Mouse (Mus musculus): Measurements from ENCODE around the gene C730034F03Rik. TPM values are rescaled to one million over a fixed set of nuclear protein-coding genes. Genes with fewer than 3 reads are reported as not detected.

The C730034F03Rik gene
- total and polyA plus RNA-seq, 2 experiments from 2014 or later: 0.90 to 2.3 TPM

- Histone ChIP-seq H3K36me3 (ENCODE audit: insufficient read depth) (no peaks in the 10 kb centered on the region), H3K9ac (no peak overlapping the region), H3K27me3 (ENCODE audit: insufficient read depth, low read length) (no peaks in the 10 kb centered on the region), H3K27ac (ENCODE audit: low read depth, low read length) (no peak overlapping the region), H3K4me1 (ENCODE audit: insufficient read depth) (no peaks in the 10 kb centered on the region), H3K4me3 (ENCODE audit: low read depth, low read length) (no peak overlapping the region), H3K4me2 (ENCODE audit: low read depth) (no peak overlapping the region), H3K9me3 (ENCODE audit: low read length) (no peaks in the 10 kb centered on the region)
- no peak for TF ChIP-seq CTCF (IDR thresholded peaks at IDR 0.05; ENCODE audit: low read depth)
- ATAC-seq (no peak), DNase-seq (no peak)
- WGBS: 94% methylated on average over 1 of the region's 1 CpGs
These were observed 26.9 kb upstream of the C730034F03Rik start for GRCm38 (mm10) chr15:89402471-89402870.

DNA sequence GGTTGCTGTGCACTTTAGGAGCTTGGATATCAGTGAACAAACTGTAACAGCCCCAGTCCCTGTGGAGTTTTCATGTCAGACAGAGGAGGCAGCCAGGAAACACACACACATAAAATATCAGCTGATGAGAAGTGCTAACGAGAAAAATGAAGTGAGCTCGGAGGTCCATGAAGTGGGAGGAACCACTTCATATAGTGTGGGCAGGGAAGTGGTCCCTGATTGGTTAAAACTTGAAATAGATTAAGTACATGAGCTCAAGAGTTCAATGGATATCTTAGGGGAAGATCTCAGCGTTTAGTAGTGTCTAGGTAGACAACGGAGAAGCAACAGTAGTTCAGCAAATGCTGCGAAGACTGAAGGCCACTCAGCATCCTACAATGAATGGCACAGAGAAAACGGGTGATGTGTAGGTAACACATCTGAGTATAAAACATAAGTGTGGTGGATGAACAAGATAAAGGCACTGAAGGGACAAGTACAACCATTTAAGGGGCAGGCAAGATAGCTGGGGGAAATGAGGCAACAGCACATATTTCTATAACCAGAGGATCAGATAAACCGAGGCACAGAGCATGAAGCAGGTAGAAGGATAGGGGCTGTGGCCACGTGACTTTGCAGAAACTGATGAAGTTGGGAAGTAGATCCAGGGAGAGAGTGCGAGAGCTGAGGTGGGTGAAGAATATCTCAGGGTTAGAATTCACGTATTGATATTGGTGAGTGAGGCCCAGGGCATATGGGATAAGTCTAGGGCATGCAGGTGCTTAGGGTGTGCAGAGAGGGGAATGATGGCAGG is 24.4 kb upstream of the C730034F03Rik start:
- no peak overlapping the region for H3K4me2 ChIP-seq (ENCODE audit: low read depth)
- H3K36me3 ChIP-seq (ENCODE audit: insufficient read depth): no peaks in the 10 kb centered on the region
- WGBS: 82% methylated on average over 10 of the region's 10 CpGs
- ATAC-seq: no peak
- no peaks in the 10 kb centered on the region for H3K27me3 ChIP-seq (ENCODE audit: insufficient read depth, low read length)
- H3K4me3 ChIP-seq (ENCODE audit: low read depth, low read length): no peak overlapping the region
- no peak for DNase-seq
- H3K9ac ChIP-seq: no peak overlapping the region
- no peaks in the 10 kb centered on the region for H3K4me1 ChIP-seq (ENCODE audit: insufficient read depth)
- H3K9me3 ChIP-seq (ENCODE audit: low read length): peaks cover 5% of the 10 kb centered on the region; the same call in 1 of the 2 replicates
- TF ChIP-seq CTCF (IDR thresholded peaks at IDR 0.05; ENCODE audit: low read depth): no peak
- H3K27ac ChIP-seq (ENCODE audit: low read depth, low read length): no peak overlapping the region

DNA sequence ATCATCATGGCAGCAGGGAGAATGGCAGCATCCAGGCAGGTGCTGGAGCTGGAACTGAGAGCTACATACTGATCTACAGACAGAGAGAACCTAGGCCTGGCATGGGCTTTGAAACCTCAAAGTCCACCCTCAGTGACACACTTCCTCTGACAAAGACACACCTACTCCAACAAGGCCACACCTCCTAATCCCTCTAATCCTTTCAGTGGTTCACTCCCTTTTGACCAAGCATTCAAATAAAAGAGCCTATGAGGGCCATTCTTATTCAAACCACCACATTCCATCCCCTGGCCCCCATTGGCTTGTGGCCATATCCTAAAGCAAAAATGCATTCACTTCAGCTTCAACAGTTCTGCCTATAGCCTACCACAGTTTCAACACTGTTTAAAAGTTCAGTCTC is 22.7 kb upstream of the C730034F03Rik start:
- no peaks in the 10 kb centered on the region for H3K4me1 ChIP-seq (ENCODE audit: insufficient read depth)
- no peak overlapping the region for H3K4me2 ChIP-seq (ENCODE audit: low read depth)
- H3K9me3 ChIP-seq (ENCODE audit: low read length): peaks cover 5% of the 10 kb centered on the region; the same call in 1 of the 2 replicates
- H3K4me3 ChIP-seq (ENCODE audit: low read depth, low read length): no peak overlapping the region
- no peaks in the 10 kb centered on the region for H3K36me3 ChIP-seq (ENCODE audit: insufficient read depth)
- H3K27me3 ChIP-seq (ENCODE audit: insufficient read depth, low read length): no peaks in the 10 kb centered on the region
- TF ChIP-seq CTCF (IDR thresholded peaks at IDR 0.05; ENCODE audit: low read depth): no peak
- no peak for DNase-seq
- H3K9ac ChIP-seq: no peak overlapping the region
- ATAC-seq: no peak
- no peak overlapping the region for H3K27ac ChIP-seq (ENCODE audit: low read depth, low read length)

DNA sequence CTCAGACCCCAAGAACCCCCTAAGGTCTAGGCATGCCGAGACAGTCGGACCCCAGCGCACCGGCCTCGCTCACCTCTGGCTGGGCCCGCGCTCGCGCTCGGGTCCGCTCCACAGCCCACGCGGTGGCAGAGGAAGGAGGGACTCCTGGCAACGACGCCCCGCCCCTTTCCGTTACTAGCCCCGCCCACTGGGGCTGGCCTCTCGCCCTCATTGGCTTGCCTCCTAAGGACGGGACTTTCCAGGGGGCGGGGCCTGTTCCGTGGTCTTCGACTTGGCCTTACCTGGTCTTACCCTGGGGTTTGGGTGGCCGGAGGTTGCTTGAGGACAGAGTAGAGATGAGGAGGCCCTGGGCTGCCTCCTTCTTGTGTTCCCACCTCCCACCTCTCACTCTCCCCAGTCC is 19.3 kb upstream of the C730034F03Rik start, which contains the start of gene Syce3:
Gene Syce3 (minus strand): TSS at position 386 of the 400 bp plus-strand sequence.
- no peak for TF ChIP-seq CTCF (IDR thresholded peaks at IDR 0.05; ENCODE audit: low read depth)
- Histone ChIP-seq H3K4me3 (ENCODE audit: low read depth, low read length) (no peak within 1 kb of the TSS), H3K4me2 (ENCODE audit: low read depth) (no peak within 1 kb of the TSS), H3K27ac (ENCODE audit: low read depth, low read length) (no peak within 1 kb of the TSS), H3K36me3 (ENCODE audit: insufficient read depth) (no peaks in the 10 kb centered on the region), H3K27me3 (ENCODE audit: insufficient read depth, low read length) (no peaks in the 10 kb centered on the region), H3K9me3 (ENCODE audit: low read length) (peaks cover 5% of the 10 kb centered on the region; the same call in 1 of the 2 replicates), H3K4me1 (ENCODE audit: insufficient read depth) (no peaks in the 10 kb centered on the region), H3K9ac (no peak within 1 kb of the TSS)
- no peak for ATAC-seq
- no peak for DNase-seq
- 92% methylated on average over 24 of the region's 24 CpGs for WGBS

DNA sequence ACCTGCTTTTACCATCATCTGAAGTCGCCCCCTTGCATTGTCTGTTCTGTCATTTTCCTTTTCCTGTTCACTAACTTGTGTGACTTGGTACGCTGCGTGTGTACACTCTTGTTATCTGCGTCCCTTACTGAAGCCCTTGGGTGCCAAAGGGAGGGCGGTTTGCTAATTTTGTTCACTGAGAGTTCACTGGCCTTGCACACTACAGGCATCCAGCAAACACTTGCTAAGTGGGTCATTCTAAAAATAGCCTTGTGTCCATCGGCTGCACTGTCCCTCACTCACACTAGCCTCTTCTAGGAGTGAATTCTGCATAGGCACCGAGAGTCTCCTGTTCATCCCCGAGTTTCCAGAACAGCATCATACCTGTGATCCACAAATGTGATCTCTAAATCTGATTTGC is 14.1 kb upstream of the C730034F03Rik start:
- H3K4me2 ChIP-seq (ENCODE audit: low read depth): no peak overlapping the region
- no peaks in the 10 kb centered on the region for H3K4me1 ChIP-seq (ENCODE audit: insufficient read depth)
- no peak for TF ChIP-seq CTCF (IDR thresholded peaks at IDR 0.05; ENCODE audit: low read depth)
- ATAC-seq (no peak), DNase-seq (no peak)
- no peak overlapping the region for H3K4me3 ChIP-seq (ENCODE audit: low read depth, low read length)
- no peaks in the 10 kb centered on the region for H3K27me3 ChIP-seq (ENCODE audit: insufficient read depth, low read length)
- no peak overlapping the region for H3K9ac ChIP-seq
- peaks cover 11% of the 10 kb centered on the region; the same call in 1 of the 2 replicates for H3K36me3 ChIP-seq (ENCODE audit: insufficient read depth)
- no peak overlapping the region for H3K27ac ChIP-seq (ENCODE audit: low read depth, low read length)
- 89% methylated on average over 8 of the region's 8 CpGs for WGBS
- no peaks in the 10 kb centered on the region for H3K9me3 ChIP-seq (ENCODE audit: low read length)

DNA sequence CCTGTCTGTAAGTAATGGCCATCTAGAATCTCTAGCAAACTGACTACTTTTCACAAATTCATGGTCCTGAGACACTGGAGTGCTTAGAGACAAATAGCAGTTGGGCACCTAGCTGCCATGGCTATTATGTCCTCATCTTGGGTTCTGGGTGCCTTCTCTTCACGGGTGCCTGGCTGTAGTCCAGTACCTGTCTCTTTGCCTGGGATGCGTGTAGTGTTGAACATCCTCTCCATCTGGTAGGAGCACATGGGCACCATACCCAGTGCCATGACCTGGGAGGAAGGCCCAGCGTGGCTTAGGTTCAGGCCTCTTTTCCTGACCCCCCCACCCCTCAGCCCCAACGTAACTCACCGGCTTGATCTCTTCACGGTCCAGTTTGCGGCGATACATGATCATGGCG is 7.5 kb upstream of the C730034F03Rik start:
- DNase-seq: no peak
- H3K4me2 ChIP-seq (ENCODE audit: low read depth): no peak overlapping the region
- H3K4me3 ChIP-seq (ENCODE audit: low read depth, low read length): no peak overlapping the region
- no peaks in the 10 kb centered on the region for H3K27me3 ChIP-seq (ENCODE audit: insufficient read depth, low read length)
- peaks cover 32% of the 10 kb centered on the region for H3K36me3 ChIP-seq (ENCODE audit: insufficient read depth)
- 93% methylated on average over 9 of the region's 9 CpGs for WGBS
- no peaks in the 10 kb centered on the region for H3K4me1 ChIP-seq (ENCODE audit: insufficient read depth)
- no peak overlapping the region for H3K9ac ChIP-seq
- H3K9me3 ChIP-seq (ENCODE audit: low read length): no peaks in the 10 kb centered on the region
- no peak for TF ChIP-seq CTCF (IDR thresholded peaks at IDR 0.05; ENCODE audit: low read depth)
- ATAC-seq: no peak
- no peak overlapping the region for H3K27ac ChIP-seq (ENCODE audit: low read depth, low read length)

DNA sequence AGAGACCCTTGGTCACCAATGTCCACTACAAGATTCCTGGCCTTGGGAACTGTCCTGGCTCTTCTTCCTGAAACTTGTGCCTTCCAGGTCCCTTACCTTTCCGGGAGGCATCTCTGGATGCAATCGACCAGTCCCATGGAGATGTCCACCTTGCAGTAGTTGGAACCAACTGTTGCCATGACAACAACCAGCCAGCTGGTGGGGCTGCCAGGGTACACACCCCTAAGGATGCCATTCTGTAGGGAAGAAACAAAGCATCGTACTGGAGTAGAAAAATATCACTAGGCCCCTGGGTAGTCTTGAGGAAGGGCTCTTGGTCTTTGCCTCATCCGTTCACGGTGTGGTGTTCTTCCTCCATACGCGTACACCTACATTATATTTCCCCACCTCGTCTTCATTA is 4.8 kb upstream of the C730034F03Rik start:
- peaks cover 7% of the 10 kb centered on the region; the same call in 1 of the 2 replicates for H3K4me1 ChIP-seq (ENCODE audit: insufficient read depth)
- H3K27me3 ChIP-seq (ENCODE audit: insufficient read depth, low read length): no peaks in the 10 kb centered on the region
- peaks cover 31% of the 10 kb centered on the region for H3K36me3 ChIP-seq (ENCODE audit: insufficient read depth)
- ATAC-seq: no peak
- no peak overlapping the region for H3K9ac ChIP-seq
- H3K9me3 ChIP-seq (ENCODE audit: low read length): no peaks in the 10 kb centered on the region
- no peak overlapping the region for H3K4me3 ChIP-seq (ENCODE audit: low read depth, low read length)
- 81% methylated on average over 8 of the region's 8 CpGs for WGBS
- DNase-seq: no peak
- H3K4me2 ChIP-seq (ENCODE audit: low read depth): no peak overlapping the region
- no peak overlapping the region for H3K27ac ChIP-seq (ENCODE audit: low read depth, low read length)
- no peak for TF ChIP-seq CTCF (IDR thresholded peaks at IDR 0.05; ENCODE audit: low read depth)

Measured in forebrain, postnatal 0 days (tissue).